Mouse (Mus musculus) limb, embryonic 10.5 days (tissue): ENCODE measurements around the gene Hs3st5. TPM values are rescaled to one million over a fixed set of nuclear protein-coding genes. Genes with fewer than 3 reads are reported as not detected.

Source experiments
- DNase-seq: peaks from one replicate; pipeline ENCODE4 v3.0.0-alpha.2; 2017; ENCODE audit warnings: low spot score
- H3K27ac ChIP-seq: fragments of 300-500 bp; sonication (generic); 2 replicates; pipeline ENCODE4 v1.5.1; 2016; ENCODE audit warnings: mild to moderate bottlenecking
- H3K27me3 ChIP-seq: fragments of 300-500 bp; sonication (generic); 2 replicates; pipeline ENCODE4 v1.6.1; 2016; ENCODE audit warnings: low read depth, mild to moderate bottlenecking; ENCODE audit not compliant: poor library complexity, severe bottlenecking
- H3K36me3 ChIP-seq: fragments of 300-500 bp; sonication (generic); 2 replicates; pipeline ENCODE4 v1.6.1; 2016; ENCODE audit warnings: mild to moderate bottlenecking, moderate library complexity
- H3K4me1 ChIP-seq: fragments of 300-500 bp; sonication (generic); 2 replicates; pipeline ENCODE4 v1.6.1; 2016
- H3K4me3 ChIP-seq: fragments of 300-500 bp; sonication (generic); 2 replicates; pipeline ENCODE4 v1.5.1; 2016; ENCODE audit warnings: mild to moderate bottlenecking, moderate library complexity
- H3K9me3 ChIP-seq: fragments of 300-500 bp; sonication (generic); replicated peaks from 2 replicates; pipeline ENCODE4 v1.6.1; 2016; ENCODE audit warnings: mild to moderate bottlenecking
- WGBS: fragments of 180-500 bp; shearing (Covaris S2); methylation state at CpG from one replicate; pipeline ENCODE4 v1.1.7; 2016; 5-methylcytosine and 5-hydroxymethylcytosine counted together
- polyA plus RNA-seq: library from polyadenylated mRNA; unstranded; fragments of >200 nt; fragmentation: Nextera tagmentation; extraction: Ambion mirVana; gene quantifications from 2 replicates; pipeline ENCODE4 v1.2.1, GENCODE M21; 2016

Gene Hs3st5
- polyA plus RNA-seq, 1 experiment from 2014 or later = 0.20 TPM

- no peak for DNase-seq
- H3K4me1 ChIP-seq = no peaks in the 10 kb centered on the region
- WGBS = 63% methylated on average over 1 of the region's 1 CpGs
Measured at GRCm38 (mm10) chr10:36781641-36782040, 275.0 kb downstream of the Hs3st5 start.

DNA sequence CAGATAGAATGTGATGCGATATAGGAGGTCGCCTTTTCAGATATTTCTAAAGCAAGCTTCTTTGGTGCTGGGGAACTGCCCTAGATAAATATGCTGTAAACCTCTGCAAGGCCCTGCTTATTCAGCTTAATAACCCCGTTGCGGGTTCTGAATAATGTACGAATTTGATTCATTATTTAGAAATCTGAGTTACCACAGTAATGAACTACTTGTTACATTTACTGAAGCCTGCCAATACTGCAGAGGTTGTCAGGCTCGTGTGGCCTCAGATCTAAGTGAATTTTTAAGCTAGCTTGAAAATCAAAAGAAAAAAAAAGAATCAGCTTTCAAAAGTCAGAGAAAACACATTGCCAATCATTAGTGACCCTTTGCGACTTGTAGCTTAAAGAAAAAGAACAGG is 280.4 kb downstream of the Hs3st5 start:
- H3K36me3 ChIP-seq = no peaks in the 10 kb centered on the region
- H3K4me3 ChIP-seq = no peak overlapping the region
- H3K9me3 ChIP-seq = no peaks in the 10 kb centered on the region
- no peak for DNase-seq
- no peaks in the 10 kb centered on the region for H3K4me1 ChIP-seq
- no peak overlapping the region for H3K27ac ChIP-seq
- WGBS = 84% methylated on average over 7 of the region's 7 CpGs
- no peaks in the 10 kb centered on the region for H3K27me3 ChIP-seq

More at GRCm38 (mm10) chr10:36781641-36782040, 275.0 kb downstream of the Hs3st5 start:
- H3K36me3 ChIP-seq = no peaks in the 10 kb centered on the region
- H3K27ac ChIP-seq = no peak overlapping the region
- H3K9me3 ChIP-seq = no peaks in the 10 kb centered on the region
- no peak overlapping the region for H3K4me3 ChIP-seq
- H3K27me3 ChIP-seq = no peaks in the 10 kb centered on the region

GRCm38 (mm10) chr10:36791771-36792170 is 285.2 kb downstream of the Hs3st5 start:
- H3K9me3 ChIP-seq = no peaks in the 10 kb centered on the region
- no peak overlapping the region for H3K27ac ChIP-seq
- no peaks in the 10 kb centered on the region for H3K36me3 ChIP-seq
- H3K27me3 ChIP-seq = no peaks in the 10 kb centered on the region
- no peak for DNase-seq
- WGBS = 44% methylated on average over 2 of the region's 2 CpGs
- no peak overlapping the region for H3K4me3 ChIP-seq
- H3K4me1 ChIP-seq = no peaks in the 10 kb centered on the region

GRCm38 (mm10) chr10:36795311-36795710 is 288.7 kb downstream of the Hs3st5 start:
- no peaks in the 10 kb centered on the region for H3K36me3 ChIP-seq
- H3K4me3 ChIP-seq = no peak overlapping the region
- no peak overlapping the region for H3K27ac ChIP-seq
- H3K4me1 ChIP-seq = no peaks in the 10 kb centered on the region
- no peaks in the 10 kb centered on the region for H3K9me3 ChIP-seq
- no peaks in the 10 kb centered on the region for H3K27me3 ChIP-seq
- DNase-seq = no peak

- Histone ChIP-seq H3K4me3 (no peak overlapping the region), H3K27ac (no peak overlapping the region), H3K36me3 (no peaks in the 10 kb centered on the region), H3K9me3 (no peaks in the 10 kb centered on the region), H3K4me1 (no peaks in the 10 kb centered on the region), H3K27me3 (no peaks in the 10 kb centered on the region)
- 55% methylated on average over 2 of the region's 2 CpGs for WGBS
- no peak for DNase-seq
Measured at GRCm38 (mm10) chr10:36800925-36801482, 294.4 kb downstream of the Hs3st5 start.

DNA sequence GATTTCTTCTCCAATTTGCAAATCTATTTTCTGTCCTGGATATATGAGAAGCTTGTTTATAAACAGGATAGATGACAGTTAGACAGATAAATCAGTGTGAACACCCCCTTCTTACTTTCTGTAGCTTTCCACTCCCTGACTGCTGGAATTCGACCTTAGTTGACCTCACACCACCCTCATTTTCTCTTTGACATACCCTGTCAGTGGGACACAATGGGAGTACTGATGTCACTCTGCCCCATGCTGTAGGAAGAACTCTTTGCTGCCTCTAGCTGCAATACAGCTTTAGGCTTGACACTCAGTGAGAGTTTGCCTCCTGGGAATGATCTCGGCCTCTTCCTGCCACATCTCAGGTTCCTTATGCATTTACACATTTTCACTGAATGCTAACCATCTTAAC is 297.1 kb downstream of the Hs3st5 start:
- DNase-seq = no peak
- WGBS = 44% methylated on average over 2 of the region's 2 CpGs
- Histone ChIP-seq H3K4me3 (no peak overlapping the region), H3K9me3 (no peaks in the 10 kb centered on the region), H3K4me1 (no peaks in the 10 kb centered on the region), H3K27ac (no peak overlapping the region), H3K27me3 (no peaks in the 10 kb centered on the region), H3K36me3 (no peaks in the 10 kb centered on the region)

- no peak for DNase-seq
- WGBS = 86% methylated on average over 4 of the region's 4 CpGs
- no peaks in the 10 kb centered on the region for H3K27me3 ChIP-seq
- H3K4me3 ChIP-seq = no peak overlapping the region
- H3K36me3 ChIP-seq = no peaks in the 10 kb centered on the region
- no peak overlapping the region for H3K27ac ChIP-seq
- no peaks in the 10 kb centered on the region for H3K4me1 ChIP-seq
- no peaks in the 10 kb centered on the region for H3K9me3 ChIP-seq
Measured at GRCm38 (mm10) chr10:36805265-36805664, 298.7 kb downstream of the Hs3st5 start.

- H3K4me3 ChIP-seq = no peak overlapping the region
- no peak for DNase-seq
- no peaks in the 10 kb centered on the region for H3K4me1 ChIP-seq
- WGBS = 81% methylated on average over 5 of the region's 5 CpGs
- no peaks in the 10 kb centered on the region for H3K9me3 ChIP-seq
- H3K27me3 ChIP-seq = no peaks in the 10 kb centered on the region
- no peaks in the 10 kb centered on the region for H3K36me3 ChIP-seq
- H3K27ac ChIP-seq = no peak overlapping the region
Measured at GRCm38 (mm10) chr10:36805788-36806187, 299.2 kb downstream of the Hs3st5 start.

DNA sequence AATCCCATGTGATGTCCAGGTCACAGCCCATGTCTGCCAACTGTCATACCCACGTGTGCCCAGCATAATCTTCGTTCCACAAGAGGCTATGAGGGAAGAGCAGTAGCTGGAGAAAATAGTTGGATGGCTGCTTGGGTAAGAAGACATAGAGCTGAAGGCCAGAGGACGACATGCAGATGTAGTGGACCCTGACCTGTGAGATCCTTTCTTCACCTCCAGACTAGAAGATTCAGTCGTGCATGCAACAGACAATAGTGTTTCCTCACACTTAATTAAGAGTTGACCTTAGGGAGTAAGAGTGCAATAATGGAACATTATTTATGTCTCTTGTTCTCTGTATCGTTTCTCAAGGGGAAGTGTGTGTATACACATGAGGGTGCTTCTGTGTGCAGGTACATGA is 300.4 kb downstream of the Hs3st5 start:
- 71% methylated on average over 5 of the region's 5 CpGs for WGBS
- H3K27me3 ChIP-seq = no peaks in the 10 kb centered on the region
- no peak overlapping the region for H3K4me3 ChIP-seq
- DNase-seq = no peak
- H3K9me3 ChIP-seq = no peaks in the 10 kb centered on the region
- no peaks in the 10 kb centered on the region for H3K36me3 ChIP-seq
- H3K4me1 ChIP-seq = no peaks in the 10 kb centered on the region
- H3K27ac ChIP-seq = no peak overlapping the region

- Histone ChIP-seq H3K36me3 (no peaks in the 10 kb centered on the region), H3K27ac (no peak overlapping the region), H3K9me3 (no peaks in the 10 kb centered on the region), H3K27me3 (no peaks in the 10 kb centered on the region), H3K4me1 (no peaks in the 10 kb centered on the region), H3K4me3 (no peak overlapping the region)
- no peak for DNase-seq
Measured at GRCm38 (mm10) chr10:36818867-36819266, 312.3 kb downstream of the Hs3st5 start.

- Histone ChIP-seq H3K27me3 (no peaks in the 10 kb centered on the region), H3K27ac (no peak overlapping the region), H3K36me3 (no peaks in the 10 kb centered on the region), H3K4me1 (no peaks in the 10 kb centered on the region), H3K9me3 (no peaks in the 10 kb centered on the region), H3K4me3 (no peak overlapping the region)
- 86% methylated on average over 3 of the region's 3 CpGs for WGBS
- no peak for DNase-seq
Measured at GRCm38 (mm10) chr10:36829079-36829478, 322.5 kb downstream of the Hs3st5 start.

DNA sequence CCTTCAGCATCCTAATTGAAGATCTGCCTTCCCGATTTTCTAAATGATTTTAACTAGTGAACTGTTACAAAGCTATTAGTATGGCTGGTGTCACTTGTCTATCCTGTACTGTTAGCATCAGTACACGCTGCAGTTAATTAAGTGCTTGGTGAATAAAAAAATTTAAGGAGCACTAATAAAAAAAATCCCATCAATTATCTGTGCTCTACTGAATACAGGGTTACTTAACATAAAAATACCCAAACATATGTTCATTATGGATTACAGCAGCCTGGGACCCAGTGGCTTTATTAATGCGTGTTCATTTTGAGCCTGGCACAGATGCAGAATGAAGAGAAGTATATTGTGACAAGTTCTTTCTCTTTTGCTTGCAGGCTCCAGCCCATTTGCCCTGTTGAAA is 325.6 kb downstream of the Hs3st5 start:
- Histone ChIP-seq H3K9me3 (no peaks in the 10 kb centered on the region), H3K4me1 (no peaks in the 10 kb centered on the region), H3K27ac (no peak overlapping the region), H3K4me3 (no peak overlapping the region), H3K36me3 (no peaks in the 10 kb centered on the region), H3K27me3 (no peaks in the 10 kb centered on the region)
- DNase-seq = no peak
- 89% methylated on average over 3 of the region's 3 CpGs for WGBS

- H3K4me3 ChIP-seq = no peak overlapping the region
- peak; percentile 55 for DNase-seq
- no peaks in the 10 kb centered on the region for H3K4me1 ChIP-seq
- no peaks in the 10 kb centered on the region for H3K36me3 ChIP-seq
- no peaks in the 10 kb centered on the region for H3K27me3 ChIP-seq
- WGBS = 17% methylated on average over 5 of the region's 5 CpGs
- H3K9me3 ChIP-seq = no peaks in the 10 kb centered on the region
- no peak overlapping the region for H3K27ac ChIP-seq
Measured at GRCm38 (mm10) chr10:36834224-36834623, 327.6 kb downstream of the Hs3st5 start.

DNA sequence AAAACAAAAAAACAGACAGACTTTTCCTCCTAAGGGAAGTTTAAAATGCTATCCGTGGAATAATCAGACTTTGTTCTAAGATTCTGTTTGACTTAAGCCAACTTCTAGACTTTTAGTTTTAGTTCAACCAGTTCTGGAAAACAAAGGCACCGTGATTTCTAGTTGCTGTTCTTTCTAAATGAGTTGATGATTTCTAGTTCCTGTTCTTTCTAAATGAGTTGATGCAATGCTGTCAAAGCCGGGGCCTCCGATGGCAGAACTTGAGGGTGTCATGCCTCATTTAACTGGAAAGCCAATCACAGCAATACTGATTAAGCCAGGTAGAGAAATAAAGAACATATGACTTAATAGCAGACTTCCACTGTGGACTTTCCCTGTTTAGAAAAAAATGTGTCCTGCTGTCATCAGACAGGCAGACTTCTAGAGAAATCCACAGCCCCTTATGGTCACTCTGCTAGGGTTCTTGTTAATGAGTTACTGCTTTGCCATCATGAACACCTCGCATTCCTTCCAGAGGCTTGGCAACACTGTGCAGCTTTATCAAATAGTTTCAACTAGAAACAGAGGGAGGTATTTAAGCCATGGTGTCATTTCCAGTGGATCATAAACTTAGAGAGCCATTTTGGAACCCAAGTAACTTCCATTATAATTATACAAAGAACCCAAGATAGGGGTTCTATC is 329.4 kb downstream of the Hs3st5 start:
- H3K9me3 ChIP-seq = no peaks in the 10 kb centered on the region
- no peaks in the 10 kb centered on the region for H3K4me1 ChIP-seq
- H3K4me3 ChIP-seq = no peak overlapping the region
- 89% methylated on average over 5 of the region's 5 CpGs for WGBS
- no peak overlapping the region for H3K27ac ChIP-seq
- no peaks in the 10 kb centered on the region for H3K27me3 ChIP-seq
- DNase-seq = no peak
- no peaks in the 10 kb centered on the region for H3K36me3 ChIP-seq
